Mouse (Mus musculus) v-Abl transformed pro-B cells (cell line): ENCODE results near the gene Pim1.
"Not testable (repeated sequence)": the region's sequence is repeated elsewhere in the genome, so short reads cannot be mapped to it uniquely, and the experiment has no call there.

Experiments used
- in situ Hi-C, 2 experiments: fragments of 400-800 bp; cut with MboI; formaldehyde crosslinking; loops; one replicate each; pipeline ENCODE4 v1.15.1; 2025; ENCODE audit not compliant: unreplicated experiment in 2 of 2

Pim1 gene

GRCm38 (mm10) chr17:29491591-29492268 lies 1.2 kb downstream of the Pim1 start:
- in situ Hi-C loops, result loop anchor here (5.0 kb wide), 1 partner anchor 94 kb away; no protein-coding TSS in a partner anchor

DNA sequence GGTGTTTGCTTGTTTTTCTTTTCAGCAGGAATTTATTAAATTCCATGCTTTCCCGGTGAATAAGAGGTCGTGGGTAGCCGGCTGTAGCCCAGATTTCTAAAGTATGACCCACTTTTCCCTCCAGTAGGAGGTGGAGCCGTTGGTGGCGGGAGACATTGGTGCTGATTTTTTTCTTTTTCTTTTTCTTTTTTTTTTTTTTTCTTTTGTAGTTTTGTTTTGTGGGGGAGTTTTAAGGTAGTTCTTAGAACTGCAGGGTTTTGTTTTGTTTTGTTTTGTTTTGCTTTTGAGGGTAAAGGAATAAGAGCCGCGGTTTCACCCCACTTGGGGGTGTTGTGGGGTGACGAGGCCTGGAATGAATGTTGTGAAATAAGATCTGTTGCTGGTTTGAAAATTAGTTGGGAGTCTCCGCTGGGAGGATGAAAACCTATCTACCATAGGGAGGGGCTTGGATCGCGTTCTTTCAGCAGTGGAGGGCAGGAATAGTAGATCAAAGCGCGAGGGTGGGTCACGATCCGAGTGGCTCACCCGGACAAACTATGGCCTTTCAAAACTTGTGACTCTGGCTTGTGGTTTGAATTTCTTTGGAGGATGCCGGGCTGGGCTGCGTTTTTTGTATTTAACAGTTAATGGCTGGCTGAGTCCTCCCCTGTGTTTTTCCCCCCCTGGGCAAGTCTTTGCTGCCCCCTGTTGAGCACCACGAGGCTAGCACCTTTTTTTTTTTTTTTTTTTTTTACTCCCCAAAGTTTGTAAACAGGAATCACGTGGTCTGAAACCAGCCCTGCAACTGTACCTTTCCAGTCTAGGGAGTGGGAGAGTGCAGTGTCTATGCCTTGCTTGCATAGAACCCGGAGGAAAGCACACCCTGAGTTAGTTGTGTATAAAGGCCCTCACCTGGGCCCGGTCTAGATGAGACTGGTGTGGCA lies 2.0 kb downstream of the Pim1 start:
- in situ Hi-C loops, result loop anchor here (5.0 kb wide), 1 partner anchor 95 kb away; no protein-coding TSS in a partner anchor

GRCm38 (mm10) chr17:29493461-29493980 lies 3.0 kb downstream of the Pim1 start:
- in situ Hi-C loops, result loop anchor here (5.0 kb wide), 1 partner anchor 96 kb away; no protein-coding TSS in a partner anchor

DNA sequence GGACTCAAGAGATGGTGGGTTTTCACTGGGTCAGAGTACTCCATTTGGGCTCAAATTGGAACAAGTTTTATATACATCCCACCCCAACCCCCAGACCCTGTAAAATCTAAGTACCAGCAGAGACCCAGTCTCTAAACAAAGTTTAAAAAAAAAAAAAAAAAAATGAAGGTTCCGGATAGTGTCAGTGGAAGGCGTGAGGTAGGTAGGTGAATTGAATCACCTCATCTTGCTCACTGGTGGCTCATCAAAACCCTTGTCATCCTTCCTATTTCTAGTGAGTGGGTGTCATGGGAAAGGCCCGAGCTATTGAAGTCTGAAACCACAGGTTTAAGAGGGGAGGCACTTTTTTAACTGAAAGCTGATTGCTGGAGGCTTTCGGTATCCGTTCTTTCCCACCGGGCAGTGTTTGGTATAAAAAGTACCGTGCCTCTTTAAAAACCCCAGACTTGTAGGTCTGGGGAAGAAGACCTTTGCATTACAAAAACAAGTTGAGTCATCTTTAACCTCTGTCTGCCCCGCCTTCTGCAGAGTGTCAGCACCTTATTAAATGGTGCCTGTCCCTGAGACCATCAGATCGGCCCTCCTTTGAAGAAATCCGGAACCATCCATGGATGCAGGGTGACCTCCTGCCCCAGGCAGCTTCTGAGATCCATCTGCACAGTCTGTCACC lies 3.6 kb downstream of the Pim1 start:
- in situ Hi-C loops, result loop anchor here (5.0 kb wide), 1 partner anchor 97 kb away; no protein-coding TSS in a partner anchor

DNA sequence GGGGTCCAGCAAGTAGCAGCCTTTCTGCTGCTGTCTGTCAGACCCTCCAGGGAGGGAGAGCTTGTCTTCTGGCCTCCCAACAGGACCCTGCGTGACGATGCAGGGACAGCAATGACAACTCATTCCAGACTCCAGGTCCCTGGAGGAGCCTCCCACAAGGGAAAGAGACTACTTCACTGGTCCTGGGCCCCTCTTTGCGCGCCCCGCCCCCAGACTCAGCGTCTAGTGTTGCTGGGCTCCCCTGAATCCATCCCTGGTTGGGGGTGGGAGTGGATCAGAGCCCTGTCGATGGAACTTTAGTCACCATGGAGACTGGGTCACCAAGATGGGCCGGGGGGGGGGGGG lies 4.2 kb downstream of the Pim1 start:
- in situ Hi-C loops, result loop anchor here (5.0 kb wide), 1 partner anchor 97 kb away; no protein-coding TSS in a partner anchor

DNA sequence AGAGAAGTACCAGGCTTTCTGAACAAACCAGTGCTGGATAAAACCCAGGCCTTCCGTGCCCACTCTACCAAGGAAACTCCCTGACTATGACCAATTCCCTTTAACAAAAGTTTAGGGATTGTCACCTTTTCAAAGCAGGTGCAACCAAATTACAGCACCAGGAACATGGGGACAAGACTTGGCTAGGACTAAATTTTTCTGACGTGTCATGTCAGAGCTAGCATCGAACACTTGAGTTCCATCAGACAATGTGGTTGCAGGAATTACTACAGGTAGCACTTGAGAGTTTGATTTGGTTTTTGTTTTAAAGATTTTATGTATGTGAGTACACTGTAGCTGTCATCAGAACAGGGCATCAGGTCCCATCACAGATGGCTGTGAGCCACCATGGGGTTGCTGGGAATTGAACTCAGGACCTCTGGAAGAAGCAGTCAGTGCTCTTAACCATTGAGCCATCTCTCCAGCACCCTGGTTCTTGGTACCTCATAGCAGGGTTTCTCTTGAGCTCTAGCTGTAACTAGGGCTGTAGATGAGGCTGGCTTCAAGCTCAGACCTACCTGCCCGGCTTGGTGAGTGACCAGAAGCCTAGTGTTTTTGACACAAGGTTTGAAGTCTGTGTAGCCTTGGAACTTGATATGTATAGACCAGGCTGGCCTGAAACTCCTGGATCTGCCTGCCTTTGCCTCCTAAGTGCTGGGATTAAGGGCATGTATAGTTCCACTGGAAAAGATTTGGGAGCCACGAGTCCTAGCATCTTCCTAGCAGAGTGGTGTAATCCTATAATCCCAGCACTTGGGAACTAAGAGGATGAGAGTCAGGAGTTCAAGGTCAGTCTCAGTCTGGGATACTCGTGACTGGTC lies 5.9 kb downstream of the Pim1 start:
- in situ Hi-C loops, result no loop called here

DNA sequence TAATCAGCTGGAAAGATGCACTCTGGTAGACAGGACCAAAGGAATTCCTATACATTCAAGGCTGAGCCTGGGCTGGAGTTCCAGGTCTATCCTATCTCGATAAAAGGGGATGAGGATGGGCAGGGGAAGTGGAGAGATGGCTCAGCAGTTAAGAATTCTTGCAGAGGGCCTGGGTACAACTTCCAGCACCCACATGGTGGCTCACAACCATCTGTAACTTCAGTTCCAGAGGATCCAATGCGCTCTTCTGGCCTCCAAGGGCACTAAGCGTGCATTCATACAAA lies 6.5 kb downstream of the Pim1 start:
- in situ Hi-C loops, result no loop called here

GRCm38 (mm10) chr17:29497481-29497880 lies 6.9 kb downstream of the Pim1 start:
- in situ Hi-C loops, result not testable (repeated sequence)

GRCm38 (mm10) chr17:29498028-29498427 lies 7.5 kb downstream of the Pim1 start:
- in situ Hi-C loops, result no loop called here

- in situ Hi-C loops, result not testable (repeated sequence)
These were observed 8.4 kb downstream of the Pim1 start for GRCm38 (mm10) chr17:29498952-29499351.

- in situ Hi-C loops, result no loop called here
These were observed 9.0 kb downstream of the Pim1 start for GRCm38 (mm10) chr17:29499511-29499910.

- in situ Hi-C loops, result loop anchor here in 1 of 2 experiments (25.0 kb wide), 1 partner anchor 463 kb away; the partner anchor contains the start of gene Srsf3
These were observed 9.7 kb downstream of the Pim1 start for GRCm38 (mm10) chr17:29500243-29500740.

- in situ Hi-C loops, result loop anchor here in 1 of 2 experiments (25.0 kb wide), 1 partner anchor 464 kb away; the partner anchor contains the start of gene Srsf3
These were observed 10.4 kb downstream of the Pim1 start for GRCm38 (mm10) chr17:29500802-29501469.

DNA sequence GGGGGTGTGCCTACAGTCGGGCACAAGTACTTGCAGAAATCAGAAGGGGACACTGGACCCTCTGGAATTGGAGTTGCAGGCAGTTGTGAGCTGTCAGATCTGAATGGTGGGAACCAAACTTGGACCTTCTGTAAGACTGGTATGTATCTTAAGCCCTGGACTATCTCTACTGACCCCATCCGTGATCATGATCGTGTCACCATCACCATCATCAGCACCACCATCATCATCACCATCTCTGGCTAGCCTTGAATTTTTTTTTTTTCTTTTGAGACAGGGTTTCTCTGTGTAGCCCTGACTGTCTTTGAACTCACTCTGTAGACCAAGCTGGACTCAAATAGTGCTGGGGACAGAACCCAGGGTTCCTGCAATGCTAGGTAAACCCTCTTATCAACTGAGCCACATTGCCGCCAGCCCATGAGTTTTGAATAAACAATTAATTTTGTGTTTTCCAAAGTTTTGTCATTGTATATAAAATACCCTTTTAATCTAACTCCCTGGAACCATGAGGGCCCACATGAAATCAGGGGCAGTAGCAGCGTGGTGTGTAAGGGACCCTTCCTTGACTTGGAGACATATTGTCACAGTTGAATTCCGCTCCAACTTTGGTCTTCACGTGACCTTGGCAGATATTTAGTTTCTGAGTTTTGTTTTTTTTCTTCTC lies 11.6 kb downstream of the Pim1 start:
- in situ Hi-C loops, result loop anchor here in 1 of 2 experiments (25.0 kb wide), 1 partner anchor 465 kb away; the partner anchor contains the start of gene Srsf3

DNA sequence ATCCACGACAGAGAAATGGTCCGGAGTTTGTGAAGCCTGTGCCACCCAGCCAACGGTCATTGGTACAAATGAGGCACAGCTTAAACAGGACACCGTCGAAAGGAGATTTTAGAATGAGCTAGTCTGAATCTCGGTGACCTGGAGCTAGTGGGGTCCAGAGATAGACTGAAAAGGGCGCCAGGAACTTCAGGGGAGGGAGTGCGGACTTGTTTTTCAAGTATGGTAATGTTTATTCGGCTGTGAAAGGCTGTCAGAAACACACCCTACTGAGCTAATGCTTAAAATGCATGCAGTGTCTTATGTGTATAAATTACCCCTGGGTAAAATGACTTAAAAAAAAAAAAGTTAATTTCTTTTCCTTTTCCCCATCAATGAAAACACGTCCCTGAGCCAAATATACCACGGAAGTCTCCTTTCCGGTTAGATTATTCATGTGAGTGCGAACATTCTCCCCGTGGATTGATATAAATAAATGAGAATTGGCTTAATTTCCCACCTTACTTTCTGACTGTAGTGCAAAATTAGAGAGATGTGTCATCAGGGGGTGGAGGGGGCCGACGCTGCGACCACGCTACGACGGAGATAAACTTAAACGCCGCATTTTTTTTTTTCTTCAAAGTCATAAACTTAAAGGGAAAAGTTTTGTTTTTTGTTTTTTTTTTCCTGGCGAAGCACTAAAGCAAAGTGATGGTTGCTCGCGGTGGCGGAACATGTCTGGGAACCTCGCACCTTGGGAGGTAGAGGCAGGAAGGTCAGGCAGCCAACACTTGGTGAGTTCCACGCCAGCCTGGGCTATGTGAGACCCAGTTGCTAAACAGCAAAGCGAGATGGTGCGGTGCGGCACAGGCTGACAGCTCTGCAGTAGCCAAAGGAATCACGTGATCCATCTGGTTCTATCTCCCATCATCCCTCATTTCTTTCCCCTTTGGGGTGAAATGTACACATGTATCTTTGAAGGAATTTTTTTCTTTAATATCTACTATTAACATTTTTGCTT lies 12.4 kb downstream of the Pim1 start:
- in situ Hi-C loops, result loop anchor here in 1 of 2 experiments (25.0 kb wide), 1 partner anchor 466 kb away; the partner anchor contains the start of gene Srsf3

DNA sequence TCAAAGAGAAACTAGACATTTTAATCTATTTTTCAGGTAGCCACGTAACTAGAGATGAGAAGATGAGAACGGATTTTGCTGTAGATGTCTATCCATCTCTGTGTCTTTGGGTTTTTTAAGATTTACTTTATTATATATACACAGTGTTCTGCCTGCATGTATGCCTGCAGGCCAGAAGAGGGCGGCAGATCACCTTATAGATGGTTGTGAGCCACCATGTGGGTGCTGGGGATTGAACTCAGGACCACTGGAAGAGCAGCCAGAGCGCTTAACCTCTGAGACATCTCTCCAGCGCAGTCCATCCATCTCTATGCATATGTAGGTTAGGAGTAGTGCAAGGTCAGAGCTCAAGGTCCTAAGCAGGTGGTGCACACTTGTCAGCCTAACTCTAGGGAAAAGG lies 13.1 kb downstream of the Pim1 start:
- in situ Hi-C loops, result loop anchor here in 1 of 2 experiments (25.0 kb wide), 1 partner anchor 466 kb away; the partner anchor contains the start of gene Srsf3
